Comparison of ENCODE assay signal across 8 mouse cellular contexts in genomic region chr5:135465833-135466291, GRCm38 (mm10).
DNase-seq lines count a peak whose midpoint lies in the region; ATAC-seq and TF ChIP-seq lines count a peak whose summit lies in the region.

No protein-coding gene starts in this region.

- H3K27ac ChIP-seq in spleen, adult 2 months (ENCODE audit: insufficient read depth, low read length), result peak overlapping the region; percentile 56; the same call in 1 of the 2 replicates
- H3K27ac ChIP-seq in forebrain, postnatal 0 days (ENCODE audit: low read depth, low read length), result peak overlapping the region; percentile 59
- peak overlapping the region; percentile 58 for H3K27ac ChIP-seq in hindbrain, embryonic 11.5 days (ENCODE audit: low read depth, low read length)
- H3K27ac ChIP-seq in midbrain, embryonic 14.5 days (replicated peaks; ENCODE audit: low read depth, low read length), result peak overlapping the region; percentile 39

- no peak overlapping the region for H3K4me2 ChIP-seq in forebrain, postnatal 0 days (ENCODE audit: low read depth)
- H3K4me2 ChIP-seq in hindbrain, embryonic 11.5 days (replicated peaks; ENCODE audit: low read depth, low read length), result no peak overlapping the region
- no peak overlapping the region for H3K4me2 ChIP-seq in midbrain, embryonic 14.5 days (ENCODE audit: low read length)

- no peak for TF ChIP-seq CTCF in spleen, adult 2 months (IDR thresholded peaks at IDR 0.05; ENCODE audit: extremely low read depth, insufficient read depth, insufficient read length, insufficient replicate concordance)
- TF ChIP-seq CTCF in forebrain, postnatal 0 days (IDR thresholded peaks at IDR 0.05; ENCODE audit: low read depth), result no peak

- H3K36me3 ChIP-seq in spleen, adult 2 months (ENCODE audit: control insufficient read depth, insufficient read depth, low read length), result no peaks in the 10 kb centered on the region
- H3K36me3 ChIP-seq in forebrain, postnatal 0 days (ENCODE audit: insufficient read depth), result no peaks in the 10 kb centered on the region
- no peaks in the 10 kb centered on the region for H3K36me3 ChIP-seq in hindbrain, embryonic 11.5 days (ENCODE audit: control insufficient read depth, insufficient read depth, low read length)
- no peaks in the 10 kb centered on the region for H3K36me3 ChIP-seq in midbrain, embryonic 14.5 days (ENCODE audit: control insufficient read depth, insufficient read depth, low read length)

- no peaks in the 10 kb centered on the region for H3K9me3 ChIP-seq in forebrain, postnatal 0 days (ENCODE audit: low read length)
- H3K9me3 ChIP-seq in hindbrain, embryonic 11.5 days (ENCODE audit: control insufficient read depth, low read length), result no peaks in the 10 kb centered on the region
- H3K9me3 ChIP-seq in midbrain, embryonic 14.5 days (ENCODE audit: control insufficient read depth, low read length), result no peaks in the 10 kb centered on the region

- WGBS in spleen, adult 2 months, result 84% methylated on average over 7 of the region's 7 CpGs
- WGBS in forebrain, postnatal 0 days, result 20% methylated on average over 7 of the region's 7 CpGs
- WGBS in hindbrain, embryonic 11.5 days, result 64% methylated on average over 7 of the region's 7 CpGs
- 55% methylated on average over 7 of the region's 7 CpGs for WGBS in midbrain, embryonic 14.5 days

- no peak for DNase-seq in spleen, adult 2 months (ENCODE audit: low read depth in 1 of 2, low spot score in 2 of 2)
- DNase-seq in spleen, postnatal 14 days (ENCODE audit: low spot score in 2 of 2), result no peak
- peak; percentile 32 for DNase-seq in forebrain, postnatal 0 days
- no peak for DNase-seq in hindbrain, embryonic 11.5 days (ENCODE audit: low spot score)
- DNase-seq in left cerebral cortex, postnatal 10 days (ENCODE audit: extremely low spot score in 1 of 2, low spot score in 2 of 2), result peak; percentile 28 to 62
- peak; percentile 12 for DNase-seq in midbrain, embryonic 14.5 days
- DNase-seq in thymus, postnatal 0 days (ENCODE audit: low spot score), result no peak
- no peak for DNase-seq in urinary bladder, postnatal 10 days (ENCODE audit: low spot score)

- no peak overlapping the region for H3K4me3 ChIP-seq in spleen, adult 2 months (ENCODE audit: extremely low read depth, insufficient read depth, insufficient read length)
- H3K4me3 ChIP-seq in forebrain, postnatal 0 days (ENCODE audit: low read depth, low read length), result no peak overlapping the region
- no peak overlapping the region for H3K4me3 ChIP-seq in hindbrain, embryonic 11.5 days (ENCODE audit: low read depth, low read length)
- no peak overlapping the region for H3K4me3 ChIP-seq in midbrain, embryonic 14.5 days (replicated peaks; ENCODE audit: low read depth, low read length)

- no peaks in the 10 kb centered on the region for H3K4me1 ChIP-seq in spleen, adult 2 months (ENCODE audit: control insufficient read depth, insufficient read depth, insufficient read length)
- no peaks in the 10 kb centered on the region for H3K4me1 ChIP-seq in forebrain, postnatal 0 days (ENCODE audit: insufficient read depth)
- H3K4me1 ChIP-seq in hindbrain, embryonic 11.5 days (replicated peaks; ENCODE audit: control insufficient read depth, insufficient read depth, low read length), result no peaks in the 10 kb centered on the region
- H3K4me1 ChIP-seq in midbrain, embryonic 14.5 days (ENCODE audit: control insufficient read depth, insufficient read depth, low read length), result 0 out of 2 replicates have a peak, but pooled peaks cover 6% of the 10 kb centered on the region

- TF ChIP-seq POLR2A in spleen, adult 2 months (IDR thresholded peaks at IDR 0.05; ENCODE audit: low read depth, low read length), result no peak

- peak; percentile 89 for ATAC-seq in forebrain, postnatal 0 days
- ATAC-seq in hindbrain, embryonic 11.5 days (ENCODE audit: low FRiP score), result no peak
- no peak for ATAC-seq in midbrain, embryonic 14.5 days (ENCODE audit: low FRiP score, low TSS enrichment)

- no peaks in the 10 kb centered on the region for H3K27me3 ChIP-seq in spleen, adult 2 months (ENCODE audit: control insufficient read depth, insufficient read depth, low read length)
- no peaks in the 10 kb centered on the region for H3K27me3 ChIP-seq in forebrain, postnatal 0 days (ENCODE audit: insufficient read depth, low read length)
- no peaks in the 10 kb centered on the region for H3K27me3 ChIP-seq in hindbrain, embryonic 11.5 days (ENCODE audit: control insufficient read depth, insufficient read depth, low read length)
- no peaks in the 10 kb centered on the region for H3K27me3 ChIP-seq in midbrain, embryonic 14.5 days (ENCODE audit: control insufficient read depth, insufficient read depth, low read length)

- no peak overlapping the region for H3K9ac ChIP-seq in forebrain, postnatal 0 days
- H3K9ac ChIP-seq in hindbrain, embryonic 11.5 days (ENCODE audit: low read depth, low read length), result no peak overlapping the region
- no peak overlapping the region for H3K9ac ChIP-seq in midbrain, embryonic 14.5 days (replicated peaks; ENCODE audit: low read length)

- intact Hi-C loops in left cerebral cortex, postnatal 10 days (cut with DNase I), result no loop called here

Comparison
In these comparisons a context has a peak if more than half of its experiments do, and no peak if none do; other contexts are left out.
1. DNase-seq: peak in forebrain, postnatal 0 days (single experiment), left cerebral cortex, postnatal 10 days (2 of 2) and midbrain, embryonic 14.5 days (single experiment); none in spleen, adult 2 months (0 of 2), spleen, postnatal 14 days (0 of 2), hindbrain, embryonic 11.5 days (single experiment), thymus, postnatal 0 days (single experiment) and urinary bladder, postnatal 10 days (single experiment).
2. Peak in every context shown above with its lines, with median percentiles within 50 percentile points of each other: H3K27ac ChIP-seq.